Mouse (Mus musculus) mouse trophoblast stem cell (cell line): ENCODE measurements around the gene Metap2.

Experiments
- in situ Hi-C, 2 experiments: fragments of 300-500 bp; cut with MseI, MboI; formaldehyde crosslinking; loops; 2 replicates in 1 of 2; 3 replicates in 1 of 2; pipeline ENCODE4 v1.15.1; 2025

The Metap2 gene

DNA sequence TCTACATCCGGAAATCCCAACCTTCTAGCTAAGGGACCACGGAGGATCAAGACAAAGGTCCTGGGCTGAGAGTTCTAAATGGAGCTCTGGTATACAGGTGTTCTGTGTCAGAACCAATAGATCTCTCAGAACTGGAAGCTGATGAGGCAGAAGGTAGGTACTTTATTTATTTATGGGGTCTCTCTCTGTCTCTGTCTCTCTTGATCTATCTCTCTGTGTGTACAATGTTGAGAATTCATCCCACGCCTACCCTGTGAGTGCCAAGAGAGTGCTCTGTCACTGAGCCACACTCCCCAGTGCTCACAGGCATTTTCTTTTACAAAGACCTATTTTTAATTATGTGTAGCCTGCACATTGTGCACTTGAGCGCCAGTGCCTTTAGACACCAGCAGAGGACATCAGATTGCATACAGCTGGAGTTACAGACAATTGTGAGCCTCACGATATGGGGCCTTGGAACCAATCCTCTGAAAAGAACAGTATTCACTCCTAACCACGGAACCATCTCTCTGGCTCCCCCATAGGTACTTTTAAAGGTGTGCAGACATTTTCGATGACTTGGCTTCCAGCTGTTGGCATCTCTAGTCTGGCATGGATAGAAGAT lies at the start of gene Metap2:
Metap2 (minus strand) TSS at position 51 of the 604 bp plus-strand sequence.
- in situ Hi-C loops, result no loop called here

DNA sequence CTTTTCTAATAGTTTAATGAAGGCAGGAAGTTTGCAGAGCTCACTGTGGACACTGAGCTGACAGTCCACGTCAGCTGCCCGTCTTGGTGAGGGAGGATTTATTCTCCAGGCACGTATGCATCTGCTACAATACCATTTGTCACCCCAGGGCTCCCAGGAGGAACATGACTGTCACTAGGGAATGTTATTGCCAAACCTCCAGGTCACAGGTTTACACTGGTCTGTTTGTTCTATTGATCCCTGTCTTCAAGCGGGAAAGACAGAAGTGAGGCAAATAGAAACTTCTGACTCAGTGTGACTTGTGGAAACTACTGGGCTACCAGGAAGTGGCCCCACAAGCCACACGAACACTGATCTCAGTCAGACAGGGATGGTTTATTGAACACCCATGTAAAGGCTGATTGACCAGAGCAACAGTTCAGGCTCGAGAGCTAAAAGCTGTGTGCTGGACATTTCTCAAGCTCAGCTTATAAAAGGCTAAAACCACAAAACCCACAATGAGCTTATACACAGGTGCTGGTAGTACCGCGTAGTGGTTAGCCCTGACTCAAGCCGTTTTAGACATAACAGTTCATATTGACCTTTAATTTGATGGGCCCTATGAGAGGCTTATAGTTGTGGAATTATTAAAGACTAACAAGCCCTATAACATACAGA lies 49.1 kb upstream of the Metap2 start:
- in situ Hi-C loops, result no loop called here

DNA sequence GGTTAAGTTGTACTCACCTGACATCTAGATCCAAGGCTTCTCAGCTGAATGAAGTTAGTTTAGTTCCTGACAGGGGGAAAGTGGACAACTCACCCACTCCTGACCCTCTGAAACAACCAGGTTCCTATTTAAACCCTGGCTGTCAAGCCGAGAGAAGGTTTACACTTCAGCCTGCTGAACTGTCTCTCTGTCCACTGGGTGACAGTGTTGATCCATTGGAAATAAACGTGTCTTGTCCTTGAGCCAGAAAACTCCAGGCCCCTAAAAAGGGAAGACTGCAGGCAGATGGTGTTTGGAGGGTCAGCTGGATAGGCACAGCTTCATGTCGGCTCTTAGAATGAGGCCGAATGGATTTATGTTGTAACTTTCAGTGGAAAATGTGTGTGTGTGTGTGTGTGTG lies 48.5 kb upstream of the Metap2 start:
- in situ Hi-C loops, result no loop called here

DNA sequence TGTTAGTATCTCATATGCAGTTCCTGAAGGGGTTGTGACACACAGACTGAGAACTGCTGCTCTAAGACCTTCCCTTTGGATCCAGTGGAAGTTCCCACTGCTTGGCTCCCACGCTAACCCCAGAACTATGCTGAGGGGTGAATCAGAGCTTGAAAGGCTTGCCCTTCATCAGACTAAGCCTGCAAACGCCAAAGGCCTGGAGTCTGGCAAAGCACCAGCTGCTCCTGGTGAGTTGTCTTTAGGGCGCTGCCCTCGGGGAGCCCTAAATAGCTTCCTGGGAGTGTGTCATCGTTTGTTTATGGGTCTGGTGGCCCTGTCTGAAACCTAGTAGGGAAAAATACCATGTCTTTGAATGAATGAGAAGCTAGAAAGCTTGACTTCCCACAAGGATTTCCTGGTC lies 47.3 kb upstream of the Metap2 start:
- in situ Hi-C loops, result no loop called here

DNA sequence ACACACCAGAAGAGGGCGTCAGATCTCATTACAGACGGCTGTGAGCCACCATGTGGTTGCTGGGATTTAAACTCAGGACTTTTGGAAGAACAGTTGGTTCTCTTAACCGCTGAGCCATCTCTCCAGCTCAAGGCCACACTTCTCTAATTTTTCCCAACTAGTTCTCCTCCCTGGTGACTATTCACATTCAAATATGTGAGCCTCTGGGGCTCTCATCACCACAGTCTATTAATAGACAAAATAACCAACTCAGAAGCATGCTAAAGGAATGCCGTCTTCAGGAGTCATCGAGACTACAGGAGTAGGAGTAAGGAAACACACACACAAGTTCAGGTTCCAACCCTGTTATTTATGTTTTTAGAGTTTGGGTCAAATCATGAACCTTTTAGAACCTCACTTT lies 43.4 kb upstream of the Metap2 start:
- in situ Hi-C loops, result no loop called here

DNA sequence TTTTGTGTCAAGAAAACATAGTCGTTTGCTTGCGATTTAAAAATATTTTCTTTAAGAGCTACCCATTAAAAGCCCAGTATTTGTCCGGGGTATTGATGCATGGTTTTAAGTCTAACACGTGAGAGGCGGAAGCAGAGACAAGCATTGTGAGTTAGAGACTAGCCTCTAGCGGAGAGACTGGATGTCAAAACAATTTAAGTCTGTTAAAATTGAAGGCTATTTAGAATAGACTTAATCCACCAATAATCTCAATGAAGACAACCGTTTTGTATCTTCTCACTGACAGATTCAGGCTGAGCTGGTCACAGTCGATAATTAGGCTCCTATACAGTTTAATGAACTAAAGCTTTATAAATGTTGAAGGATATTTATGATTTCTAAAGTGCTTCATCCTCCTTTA lies 42.8 kb upstream of the Metap2 start:
- in situ Hi-C loops, result no loop called here

DNA sequence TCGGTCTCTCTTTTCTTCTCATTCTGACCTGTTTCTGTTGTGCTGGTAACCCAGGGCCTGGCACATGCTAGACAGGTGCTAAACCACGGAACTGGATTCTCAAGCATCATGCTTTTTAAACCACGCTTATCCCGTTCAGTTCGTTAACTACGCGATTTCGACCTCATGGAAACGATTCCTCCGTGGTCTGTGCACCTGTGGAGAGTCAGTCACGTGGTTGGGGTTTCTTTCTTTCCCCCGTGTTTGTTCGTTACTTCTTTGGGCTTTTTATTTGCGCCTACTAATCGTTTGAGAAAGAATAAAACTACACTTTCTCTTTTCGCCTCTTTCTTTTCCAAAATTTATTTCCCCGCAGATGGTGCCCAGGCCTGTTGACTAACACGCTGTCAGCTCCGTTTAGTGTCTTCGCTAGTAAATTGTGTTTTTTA lies 42.0 kb upstream of the Metap2 start:
- in situ Hi-C loops, result no loop called here

DNA sequence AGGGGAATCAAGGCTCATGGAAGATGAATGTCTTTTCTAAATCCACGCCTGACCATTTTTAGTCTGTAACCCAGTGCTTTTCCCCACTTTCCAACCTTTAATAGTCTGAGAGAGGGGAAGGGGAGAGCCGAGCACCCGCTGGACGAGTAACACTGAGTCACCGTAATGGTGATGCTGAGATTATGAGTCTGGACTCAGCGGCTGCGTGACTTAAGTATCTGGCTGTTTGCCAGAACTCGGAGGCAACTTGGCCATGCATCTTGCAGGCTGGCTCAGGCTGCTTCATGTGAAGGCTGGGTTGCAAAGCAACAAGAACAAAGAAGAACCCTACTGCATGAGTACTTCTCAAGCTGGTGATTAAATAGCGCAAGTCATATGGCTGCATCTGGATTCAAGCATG lies 37.1 kb upstream of the Metap2 start:
- in situ Hi-C loops, result no loop called here

DNA sequence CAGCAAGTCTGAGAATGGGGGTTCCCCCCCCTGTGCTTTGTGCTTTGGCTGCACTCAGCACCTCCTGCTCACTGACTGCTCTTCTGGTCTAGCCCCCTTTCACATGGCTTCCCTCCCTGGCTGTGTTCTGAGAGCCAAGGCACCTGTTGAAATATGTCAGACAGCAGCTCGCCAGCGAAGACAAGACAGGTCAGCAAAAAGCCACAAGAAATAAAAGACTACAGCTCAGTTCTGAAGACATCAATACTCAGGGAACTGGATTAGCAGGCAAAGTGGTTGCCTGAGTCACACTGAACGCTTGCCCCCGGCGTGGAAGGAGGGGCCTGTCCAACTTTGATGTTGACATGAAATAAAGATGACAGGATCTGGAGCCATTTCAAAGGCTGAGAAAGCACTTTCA lies 36.0 kb upstream of the Metap2 start:
- in situ Hi-C loops, result no loop called here

DNA sequence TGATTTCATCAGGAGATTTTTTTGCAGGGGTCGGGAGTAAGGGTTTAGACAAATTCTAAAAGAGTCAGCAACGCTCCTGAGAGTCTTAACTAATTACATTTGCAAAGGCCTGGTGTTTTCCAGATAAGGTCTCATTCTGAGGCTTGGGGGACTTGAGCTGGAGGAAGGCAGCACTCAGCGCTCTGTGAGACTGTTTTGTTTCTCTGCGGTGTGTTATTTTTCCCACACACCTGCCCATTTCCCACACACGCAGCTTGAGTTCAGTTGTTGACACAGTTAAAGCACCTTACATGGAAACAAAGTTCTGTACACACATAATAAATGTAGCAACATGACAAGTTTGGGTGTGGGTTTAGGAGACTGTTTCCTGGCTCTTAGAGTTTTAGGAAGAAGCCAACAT lies 35.1 kb upstream of the Metap2 start:
- in situ Hi-C loops, result no loop called here

DNA sequence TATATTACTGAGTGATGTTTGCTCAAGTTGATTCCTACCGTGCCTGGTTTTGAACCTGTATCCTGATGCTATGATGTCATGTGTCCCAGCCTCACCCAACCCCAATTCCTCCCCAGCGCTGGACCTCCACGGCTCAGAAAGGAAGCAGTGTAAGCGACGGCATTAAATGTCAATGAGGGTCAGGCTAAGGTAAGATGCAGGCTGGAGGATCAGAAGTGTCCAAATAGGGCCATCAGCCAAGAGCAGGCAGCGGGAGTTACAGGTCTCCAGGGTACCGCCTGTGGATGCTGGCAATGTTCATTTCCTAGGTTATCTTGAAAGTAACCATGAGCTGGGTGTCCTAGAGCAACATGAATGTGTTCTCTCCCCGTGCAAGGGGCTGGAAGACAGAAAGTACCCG lies 34.5 kb upstream of the Metap2 start:
- in situ Hi-C loops, result no loop called here

DNA sequence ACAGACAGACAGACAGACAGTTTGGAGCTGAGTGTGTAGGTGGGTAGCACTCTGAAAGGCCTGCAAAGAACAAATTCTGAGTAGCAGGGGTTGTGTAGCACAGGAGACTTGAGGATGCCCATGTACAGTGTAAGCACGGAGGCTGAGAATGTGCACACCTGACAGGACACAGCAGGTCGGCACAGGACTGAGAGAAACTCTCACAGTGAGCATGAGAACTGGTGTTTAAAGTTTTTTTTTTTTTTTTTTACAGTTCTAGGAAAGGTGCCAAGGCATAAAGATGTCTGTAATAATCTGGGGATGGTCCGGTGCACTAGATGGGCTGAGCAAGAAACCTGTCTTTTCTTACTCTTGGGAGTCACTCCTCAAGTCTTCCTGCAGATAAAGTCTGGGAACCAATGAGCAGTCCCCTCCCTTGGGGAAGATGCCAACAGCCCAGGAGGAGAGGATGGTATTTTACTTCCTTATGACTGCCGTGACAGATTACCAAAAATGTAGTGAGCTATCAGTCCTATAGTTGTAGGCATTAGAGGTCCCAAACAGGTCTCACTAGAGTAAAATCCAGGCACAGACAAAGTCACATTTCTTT lies 33.4 kb upstream of the Metap2 start:
- in situ Hi-C loops, result no loop called here

DNA sequence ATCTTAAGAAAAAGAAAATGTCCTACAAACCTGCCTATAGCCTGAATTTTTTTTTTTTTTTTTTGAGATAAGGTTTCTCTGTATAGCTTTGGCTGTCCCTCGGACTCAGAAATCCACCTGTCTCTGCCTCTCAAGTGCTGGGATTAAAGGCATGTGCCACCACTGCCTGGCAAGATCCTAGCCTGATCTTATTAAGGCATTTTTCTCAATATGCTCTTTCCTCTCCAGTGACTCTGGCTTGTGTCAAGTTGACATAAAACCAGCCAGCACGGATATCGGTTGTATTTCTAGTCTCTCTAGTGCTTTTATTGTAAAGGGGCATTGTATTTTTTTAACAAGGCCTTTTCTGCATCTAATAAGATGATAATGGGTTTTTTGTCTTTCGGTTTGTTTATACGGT lies 27.8 kb upstream of the Metap2 start:
- in situ Hi-C loops, result no loop called here

DNA sequence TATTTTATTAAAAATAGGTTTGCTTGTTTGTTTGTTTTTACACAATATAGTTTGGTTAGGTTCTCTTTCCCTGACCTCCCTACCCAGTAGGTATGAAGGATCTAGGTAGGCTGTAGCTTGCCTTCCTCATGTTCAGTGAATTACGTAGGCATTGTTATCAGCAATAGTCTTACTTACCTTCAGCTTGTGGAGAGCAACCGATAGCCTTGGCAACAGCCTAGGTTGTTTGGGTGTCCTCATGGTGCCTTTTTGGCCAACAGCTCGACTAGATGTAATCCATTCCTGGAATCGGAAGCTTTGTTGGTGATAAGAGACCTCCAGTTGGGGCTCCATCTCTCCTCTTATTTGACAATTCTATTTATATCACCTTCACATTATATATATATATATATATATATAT lies 24.3 kb upstream of the Metap2 start:
- in situ Hi-C loops, result no loop called here

DNA sequence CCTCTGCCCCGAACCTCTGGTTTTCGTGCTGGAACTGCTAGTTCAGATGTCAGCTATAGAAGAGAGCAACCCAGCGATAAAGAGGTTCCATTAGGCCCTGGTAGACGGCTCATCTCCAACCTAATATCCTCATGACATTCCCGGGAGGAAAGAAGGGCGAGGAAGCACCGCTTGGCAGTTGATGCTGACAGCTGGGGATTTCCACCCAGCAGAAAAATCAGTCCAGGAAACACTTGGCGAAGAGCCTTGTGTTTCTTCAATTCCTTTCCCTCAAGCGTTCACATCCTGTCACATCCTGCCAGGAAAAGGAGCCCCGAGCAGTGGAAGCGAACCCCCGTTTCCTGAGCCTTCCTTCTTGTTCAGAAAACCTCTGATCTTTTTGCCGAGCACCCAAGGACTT lies 22.3 kb upstream of the Metap2 start:
- in situ Hi-C loops, result no loop called here

DNA sequence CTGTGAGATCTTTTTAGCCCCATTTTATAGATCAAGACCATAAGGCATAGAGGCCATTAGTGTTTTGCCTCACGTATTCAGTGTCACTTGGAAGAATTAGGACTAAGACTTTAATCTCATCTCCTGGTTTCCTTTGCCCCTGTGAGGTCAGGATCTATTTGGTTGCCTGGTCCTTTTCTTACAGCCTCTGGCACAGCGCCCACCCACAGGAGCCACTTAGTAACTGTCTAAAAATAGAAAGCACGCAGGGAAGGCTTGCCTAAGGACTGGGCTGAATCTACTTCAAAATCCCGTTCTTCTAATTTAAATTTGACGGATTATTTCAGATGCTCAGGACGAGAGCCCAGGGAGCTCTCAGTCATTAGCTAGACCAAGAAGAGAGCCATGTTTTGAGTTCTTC lies 21.8 kb upstream of the Metap2 start:
- in situ Hi-C loops, result no loop called here

DNA sequence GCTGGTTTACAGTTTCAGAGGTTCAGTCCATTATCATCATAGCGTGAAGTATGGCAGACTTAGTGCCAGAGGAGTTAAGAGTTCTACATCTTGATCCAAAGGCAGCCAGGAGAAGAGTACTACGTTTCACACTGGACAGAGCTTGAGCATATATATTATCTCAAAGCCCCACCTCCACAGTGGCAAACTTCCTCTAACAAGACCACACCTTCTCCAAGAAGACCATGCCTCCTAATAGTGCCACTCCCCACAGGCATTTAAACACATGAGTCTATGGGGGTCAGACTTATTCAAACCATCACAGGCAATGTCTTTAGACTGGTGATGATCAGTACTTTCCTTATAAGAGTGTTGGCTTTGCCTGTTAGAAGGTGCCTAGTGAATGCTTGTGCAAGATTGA lies 21.2 kb upstream of the Metap2 start:
- in situ Hi-C loops, result no loop called here

DNA sequence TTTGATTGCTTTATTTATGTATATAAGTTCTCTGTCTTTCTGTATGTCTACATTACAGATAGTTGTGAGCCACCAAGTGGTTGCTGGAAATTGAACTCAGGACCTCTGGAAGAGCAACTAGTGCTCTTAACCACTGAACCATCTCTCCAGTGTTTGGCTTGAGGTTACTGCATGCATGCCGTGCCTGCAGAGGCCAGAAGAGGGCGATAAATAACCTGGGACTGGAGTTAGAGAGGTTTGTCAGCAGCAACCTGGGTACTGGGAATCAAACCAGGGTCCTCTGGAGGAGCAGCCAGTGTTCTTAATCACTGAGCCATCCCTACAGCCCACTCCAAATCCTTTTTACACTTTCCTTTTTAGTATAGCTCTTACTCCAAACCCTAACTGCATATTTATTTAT lies 19.9 kb upstream of the Metap2 start:
- in situ Hi-C loops, result no loop called here

DNA sequence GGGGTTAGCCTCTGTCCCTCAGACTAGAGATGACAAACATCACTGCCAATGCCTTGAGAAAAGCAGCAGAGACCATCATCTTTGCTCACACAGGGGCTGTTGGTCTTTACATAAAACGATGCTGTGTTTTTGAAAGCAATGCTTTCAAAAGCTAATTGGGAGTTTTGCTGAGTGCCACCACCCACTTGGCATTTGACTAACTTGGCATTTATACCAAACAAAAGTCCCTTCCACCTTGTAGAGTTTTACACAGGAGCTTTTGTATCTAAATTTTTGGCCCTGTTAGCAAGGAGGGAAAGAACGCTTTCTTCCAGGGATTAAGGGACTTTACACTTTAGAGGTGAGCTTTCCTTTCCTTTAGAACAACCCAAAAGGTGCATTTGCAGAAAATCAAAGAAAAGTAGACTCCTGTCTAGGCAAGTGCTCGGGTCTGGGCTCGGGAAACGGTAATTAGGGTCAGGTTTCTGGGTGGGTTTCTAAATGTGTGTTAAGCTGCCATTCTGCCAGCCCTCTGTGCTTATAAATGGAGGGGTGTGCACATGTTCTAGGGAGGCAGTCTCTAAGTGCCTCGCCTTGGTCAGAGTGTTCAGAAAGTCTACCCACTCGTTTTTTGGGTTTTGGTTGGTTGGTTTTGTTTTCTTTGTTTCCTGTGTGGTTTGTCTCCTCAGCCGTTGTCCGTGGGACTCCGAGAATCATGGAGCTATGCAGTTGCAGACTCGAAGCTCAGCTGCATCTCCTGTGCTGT lies 18.8 kb upstream of the Metap2 start:
- in situ Hi-C loops, result no loop called here

DNA sequence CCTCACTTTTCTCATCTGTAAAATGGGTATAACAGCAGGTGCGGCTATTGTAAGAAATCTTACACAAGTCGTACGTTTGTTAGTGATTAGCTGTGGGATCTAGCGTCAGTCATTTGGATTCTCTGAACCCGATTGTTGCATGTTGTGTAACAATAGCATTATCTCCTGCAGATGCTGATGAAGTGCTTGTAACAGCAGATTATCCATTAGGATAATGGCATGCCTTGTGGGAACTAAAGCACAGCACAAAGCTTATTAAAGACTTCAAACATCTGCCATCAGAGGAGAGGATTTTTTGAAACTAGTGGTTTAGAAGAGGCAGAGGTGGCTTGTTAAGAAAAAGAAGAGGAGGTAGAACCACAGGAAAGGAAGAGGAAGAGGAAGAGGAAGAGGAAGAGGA lies 16.6 kb upstream of the Metap2 start:
- in situ Hi-C loops, result no loop called here

DNA sequence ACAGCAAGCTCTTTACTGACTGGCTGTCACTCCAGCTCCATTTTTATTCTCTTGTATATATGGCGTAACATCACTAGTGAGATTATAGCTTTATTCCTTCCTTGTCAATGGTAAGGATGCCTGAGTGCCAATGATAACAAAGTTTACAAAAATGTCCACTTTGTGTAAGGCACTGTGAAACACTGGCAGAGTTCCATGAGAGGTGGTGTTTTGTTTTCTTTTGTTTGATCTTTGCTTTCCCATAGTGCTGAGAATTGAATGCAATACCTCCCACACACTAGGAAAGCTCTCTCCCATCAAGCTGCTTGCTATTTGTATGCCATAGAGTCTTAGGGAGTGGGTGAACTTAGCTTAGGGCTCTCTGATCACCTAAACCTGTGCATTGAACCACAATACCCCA lies 16.0 kb upstream of the Metap2 start:
- in situ Hi-C loops, result no loop called here

DNA sequence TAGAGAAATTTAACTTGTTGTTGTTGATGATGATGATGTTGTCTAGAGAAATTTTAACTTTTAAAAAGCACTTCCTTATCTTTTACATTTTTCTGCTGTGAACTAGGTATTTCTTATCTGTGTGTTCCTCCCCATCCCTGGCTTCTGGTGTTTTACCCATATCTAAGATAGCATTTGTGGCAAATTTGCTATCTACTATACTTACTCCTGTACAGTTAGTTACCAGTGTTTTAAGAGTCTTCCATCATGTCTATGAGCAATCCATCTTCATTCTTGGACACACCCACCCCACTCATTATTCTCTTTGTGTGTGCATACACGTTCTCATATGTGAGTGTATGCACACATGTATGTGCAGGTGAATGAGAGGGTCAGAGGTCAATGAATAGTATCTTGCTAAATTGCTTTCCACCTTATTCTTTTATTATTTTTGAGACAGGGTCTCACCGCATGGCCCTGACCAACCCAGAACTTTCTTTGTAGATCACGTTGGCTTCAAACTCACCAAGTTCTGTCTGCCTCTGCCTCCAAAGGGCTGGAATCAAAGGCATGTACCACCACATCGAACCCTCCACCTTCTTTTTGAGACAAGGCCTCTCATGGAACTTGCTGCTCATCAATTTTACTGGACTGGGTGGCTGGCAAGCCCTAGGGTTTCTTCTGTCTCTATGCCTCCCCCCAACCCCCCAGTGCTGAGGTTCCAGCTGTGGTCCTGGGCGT lies 15.4 kb upstream of the Metap2 start:
- in situ Hi-C loops, result no loop called here
